Mouse (Mus musculus) ZHBTc4 (cell line): ENCODE results near the gene Tesk1.

ENCODE experiments used
- DNase-seq: peaks from one replicate; pipeline ENCODE4 v3.0.0-alpha.2; 2011; ENCODE audit warnings: low read depth, low spot score

Gene Tesk1

GRCm38 (mm10) chr4:43492821-43493185, 51.1 kb downstream of the Tesk1 start, which contains the start of gene Ccdc107:
TSS of gene Ccdc107 (plus strand) at chr4:43492900.
- peak; percentile 99 for DNase-seq

- DNase-seq, result peak; percentile 92
Measured at GRCm38 (mm10) chr4:43493186-43493845, 51.6 kb downstream of the Tesk1 start.

GRCm38 (mm10) chr4:43493846-43494240, 52.1 kb downstream of the Tesk1 start:
- no peak for DNase-seq

GRCm38 (mm10) chr4:43496587-43496986, 54.8 kb downstream of the Tesk1 start:
- no peak for DNase-seq

- DNase-seq, result no peak
Measured at GRCm38 (mm10) chr4:43497405-43497804, 55.7 kb downstream of the Tesk1 start.
